Mouse (Mus musculus): ENCODE measurements around the gene Rhog. TPM values are rescaled to one million over a fixed set of nuclear protein-coding genes. Genes with fewer than 3 reads are reported as not detected.
"Not testable (repeated sequence)": the region's sequence is repeated elsewhere in the genome, so short reads cannot be mapped to it uniquely, and the experiment has no call there.

The Rhog gene
- polyA plus RNA-seq, 1 experiment from 2014 or later, result 396 TPM

GRCm38 (mm10) chr7:102266021-102266400 lies 10.2 kb upstream of the Rhog start:
- H3K27ac ChIP-seq, result peak overlapping the region; percentile 83
- WGBS (ENCODE audit: missing documents), result 81% methylated on average over 8 of the region's 10 CpGs
- not testable (repeated sequence) for H3K36me3 ChIP-seq (ENCODE audit: inconsistent target); H3K4me3 ChIP-seq (ENCODE audit: inconsistent target)
- H3K79me2 ChIP-seq (ENCODE audit: inconsistent target), result peaks cover 30% of the 10 kb centered on the region; the same call in 1 of the 2 replicates

- no peak overlapping the region for H3K27ac ChIP-seq
- H3K36me3 ChIP-seq (ENCODE audit: inconsistent target), result no peaks in the 10 kb centered on the region
- WGBS (ENCODE audit: missing documents), result 92% methylated on average over 2 of the region's 2 CpGs
- H3K4me3 ChIP-seq (ENCODE audit: inconsistent target), result no peak overlapping the region
- no peaks in the 10 kb centered on the region; the same call in 1 of the 2 replicates for H3K79me2 ChIP-seq (ENCODE audit: inconsistent target)
These were observed 7.2 kb upstream of the Rhog start for GRCm38 (mm10) chr7:102263020-102263419.

GRCm38 (mm10) chr7:102260518-102260917 lies 4.7 kb upstream of the Rhog start:
- Histone ChIP-seq H3K27ac (no peak overlapping the region), H3K36me3 (ENCODE audit: inconsistent target) (no peaks in the 10 kb centered on the region), H3K79me2 (ENCODE audit: inconsistent target) (no peaks in the 10 kb centered on the region), H3K4me3 (ENCODE audit: inconsistent target) (no peak overlapping the region)
- WGBS (ENCODE audit: missing documents), result 92% methylated on average over 1 of the region's 1 CpGs

GRCm38 (mm10) chr7:102259716-102260479 lies 4.0 kb upstream of the Rhog start:
- 73% methylated on average over 10 of the region's 10 CpGs for WGBS (ENCODE audit: missing documents)
- H3K27ac ChIP-seq, result no peak overlapping the region
- H3K79me2 ChIP-seq (ENCODE audit: inconsistent target), result no peaks in the 10 kb centered on the region
- H3K36me3 ChIP-seq (ENCODE audit: inconsistent target), result no peaks in the 10 kb centered on the region
- no peak overlapping the region for H3K4me3 ChIP-seq (ENCODE audit: inconsistent target)

- no peak overlapping the region for H3K4me3 ChIP-seq (ENCODE audit: inconsistent target)
- H3K79me2 ChIP-seq (ENCODE audit: inconsistent target), result no peaks in the 10 kb centered on the region
- no peak overlapping the region for H3K27ac ChIP-seq
- WGBS (ENCODE audit: missing documents), result 54% methylated on average over 3 of the region's 3 CpGs
- no peaks in the 10 kb centered on the region for H3K36me3 ChIP-seq (ENCODE audit: inconsistent target)
These were observed 2.9 kb upstream of the Rhog start for GRCm38 (mm10) chr7:102258753-102259152.

- Histone ChIP-seq H3K36me3 (ENCODE audit: inconsistent target) (no peaks in the 10 kb centered on the region), H3K4me3 (ENCODE audit: inconsistent target) (no peak overlapping the region), H3K79me2 (ENCODE audit: inconsistent target) (no peaks in the 10 kb centered on the region), H3K27ac (no peak overlapping the region)
- WGBS (ENCODE audit: missing documents), result 40% methylated on average over 2 of the region's 4 CpGs
These were observed 2.3 kb upstream of the Rhog start for GRCm38 (mm10) chr7:102258189-102258588.

GRCm38 (mm10) chr7:102256636-102257035 lies 782 bp upstream of the Rhog start:
- Histone ChIP-seq H3K27ac (no peak overlapping the region), H3K36me3 (ENCODE audit: inconsistent target) (no peaks in the 10 kb centered on the region), H3K4me3 (ENCODE audit: inconsistent target) (no peak overlapping the region), H3K79me2 (ENCODE audit: inconsistent target) (no peaks in the 10 kb centered on the region)
- WGBS (ENCODE audit: missing documents), result 92% methylated on average over 3 of the region's 3 CpGs

- no peak overlapping the region for H3K4me3 ChIP-seq (ENCODE audit: inconsistent target)
- H3K36me3 ChIP-seq (ENCODE audit: inconsistent target), result no peaks in the 10 kb centered on the region
- H3K79me2 ChIP-seq (ENCODE audit: inconsistent target), result peaks cover 11% of the 10 kb centered on the region
- WGBS (ENCODE audit: missing documents), result 100% methylated on average over 1 of the region's 1 CpGs
- no peak overlapping the region for H3K27ac ChIP-seq
These were observed 2.2 kb downstream of the Rhog start for GRCm38 (mm10) chr7:102253631-102254030.

GRCm38 (mm10) chr7:102250631-102251214 lies 5.1 kb downstream of the Rhog start:
- 2% methylated on average over 33 of the region's 33 CpGs for WGBS (ENCODE audit: missing documents)
- Histone ChIP-seq H3K36me3 (ENCODE audit: inconsistent target) (no peaks in the 10 kb centered on the region), H3K4me3 (ENCODE audit: inconsistent target) (peak overlapping the region; percentile 92), H3K79me2 (ENCODE audit: inconsistent target) (peaks cover 40% of the 10 kb centered on the region), H3K27ac (peak overlapping the region; percentile 100)

- Histone ChIP-seq H3K4me3 (ENCODE audit: inconsistent target) (peak overlapping the region; percentile 92), H3K27ac (peak overlapping the region; percentile 100), H3K36me3 (ENCODE audit: inconsistent target) (no peaks in the 10 kb centered on the region), H3K79me2 (ENCODE audit: inconsistent target) (peaks cover 47% of the 10 kb centered on the region)
- 2% methylated on average over 30 of the region's 49 CpGs for WGBS (ENCODE audit: missing documents)
These were observed 5.8 kb downstream of the Rhog start for GRCm38 (mm10) chr7:102249896-102250630.

GRCm38 (mm10) chr7:102249531-102249895 lies 6.3 kb downstream of the Rhog start:
- peak overlapping the region; percentile 100 for H3K27ac ChIP-seq
- WGBS (ENCODE audit: missing documents), result under 1% methylated on average over 18 of the region's 23 CpGs
- no peaks in the 10 kb centered on the region for H3K36me3 ChIP-seq (ENCODE audit: inconsistent target)
- H3K79me2 ChIP-seq (ENCODE audit: inconsistent target), result peaks cover 53% of the 10 kb centered on the region
- H3K4me3 ChIP-seq (ENCODE audit: inconsistent target), result peak overlapping the region; percentile 92

GRCm38 (mm10) chr7:102248691-102249404 lies 7.0 kb downstream of the Rhog start:
- H3K27ac ChIP-seq, result peak overlapping the region; percentile 100
- WGBS (ENCODE audit: missing documents), result under 1% methylated on average over 16 of the region's 16 CpGs

GRCm38 (mm10) chr7:102246956-102247797 lies 8.7 kb downstream of the Rhog start:
- Histone ChIP-seq H3K27ac (peak overlapping the region; percentile 100), H3K4me3 (ENCODE audit: inconsistent target) (peak overlapping the region; percentile 92), H3K79me2 (ENCODE audit: inconsistent target) (peaks cover 76% of the 10 kb centered on the region), H3K36me3 (ENCODE audit: inconsistent target) (no peaks in the 10 kb centered on the region)
- WGBS (ENCODE audit: missing documents), result 10% methylated on average over 10 of the region's 12 CpGs

More at GRCm38 (mm10) chr7:102248691-102249404, 7.0 kb downstream of the Rhog start:
- Histone ChIP-seq H3K36me3 (ENCODE audit: inconsistent target) (no peaks in the 10 kb centered on the region), H3K79me2 (ENCODE audit: inconsistent target) (peaks cover 59% of the 10 kb centered on the region), H3K4me3 (ENCODE audit: inconsistent target) (peak overlapping the region; percentile 92)

- Histone ChIP-seq H3K79me2 (ENCODE audit: inconsistent target) (peaks cover 85% of the 10 kb centered on the region), H3K36me3 (ENCODE audit: inconsistent target) (peaks cover 2% of the 10 kb centered on the region; the same call in 1 of the 2 replicates), H3K4me3 (ENCODE audit: inconsistent target) (peak overlapping the region; percentile 92), H3K27ac (peak overlapping the region; percentile 100)
- WGBS (ENCODE audit: missing documents), result 32% methylated on average over 6 of the region's 6 CpGs
These were observed 9.6 kb downstream of the Rhog start for GRCm38 (mm10) chr7:102246265-102246664.
